Mouse (Mus musculus): ENCODE measurements around the gene Cct6b.

DNA sequence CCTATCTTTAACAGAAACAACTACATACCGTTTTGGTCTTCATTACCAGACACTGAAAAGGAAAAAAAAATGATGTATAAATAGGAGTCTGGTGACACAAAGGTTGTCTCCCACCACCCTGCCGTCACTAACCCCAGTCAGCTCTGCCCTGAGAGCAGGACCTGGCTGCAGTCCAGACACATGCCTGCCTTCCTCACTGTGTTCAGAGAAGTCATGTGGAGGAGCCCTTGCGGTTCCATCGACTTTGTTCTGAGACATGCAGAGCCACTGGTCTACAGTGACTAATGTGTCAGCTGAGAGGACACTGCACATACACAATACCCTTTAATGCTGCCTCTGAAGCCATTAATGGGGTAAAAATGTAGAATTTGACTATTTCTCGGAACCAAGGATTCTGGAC lies 44.4 kb upstream of the Cct6b start:
- TF ChIP-seq POLR2A (IDR thresholded peaks at IDR 0.05; ENCODE audit: control insufficient read depth, extremely low read depth, insufficient read depth, low read length, poor library complexity) (no peak), CTCF (IDR thresholded peaks at IDR 0.05; ENCODE audit: borderline replicate concordance, control insufficient read depth, extremely low read depth, insufficient read depth, low read length, poor library complexity) (no peak)

Measured in thymus, adult 2 months (tissue).